Mouse (Mus musculus) adrenal gland, postnatal 4 days (tissue): ENCODE measurements at regions not wholly inside any gene's neighbourhood (a gene's known extent, or its start where the extent isn't known, plus 50 kb on each side); places are given as distances from the start of the nearest gene placed in this dataset.

Experiments used
- DNase-seq, 2 experiments: peaks; one replicate each; pipeline ENCODE4 v3.0.0; 2021 to 2022; ENCODE audit warnings: low spot score in 2 of 2, mixed read lengths in 2 of 2

DNA sequence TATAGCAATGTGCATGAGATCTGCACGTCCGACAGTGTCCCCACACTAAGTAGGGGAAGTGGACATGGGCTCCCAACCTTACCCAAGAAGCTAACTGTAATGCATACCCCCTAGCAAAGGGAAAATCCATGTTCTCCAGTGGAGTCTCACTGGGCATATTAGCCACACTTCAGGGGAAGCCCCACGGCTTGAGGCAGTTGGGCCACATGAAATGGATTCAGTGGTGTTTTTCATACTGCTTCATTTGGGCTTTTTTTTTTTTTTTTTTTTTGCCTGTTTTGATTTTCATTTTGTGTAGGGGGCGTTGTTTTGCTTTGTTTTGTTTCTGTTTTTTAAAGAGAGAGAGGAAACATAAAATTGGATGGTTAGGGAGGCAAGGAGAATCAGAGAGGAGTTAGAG is 138.6 kb upstream of the Jmjd1c start:
- no peak for DNase-seq
